Mouse (Mus musculus): ENCODE results near the gene Kcnip4. TPM values are rescaled to one million over a fixed set of nuclear protein-coding genes. Genes with fewer than 3 reads are reported as not detected.

The Kcnip4 gene
- polyA plus RNA-seq, 1 experiment from 2014 or later, result 3.0 TPM

GRCm38 (mm10) chr5:48371890-48372766 is 1152.6 kb downstream of the Kcnip4 start:
- Histone ChIP-seq H3K9ac (peak overlapping the region; percentile 88), H3K9me3 (replicated peaks) (no peaks in the 10 kb centered on the region), H3K27ac (replicated peaks) (peak overlapping the region; percentile 80), H3K36me3 (peaks cover 18% of the 10 kb centered on the region), H3K27me3 (no peaks in the 10 kb centered on the region), H3K4me2 (replicated peaks) (peak overlapping the region; percentile 54), H3K4me3 (replicated peaks) (peak overlapping the region; percentile 98), H3K4me1 (peaks cover 5% of the 10 kb centered on the region; the same call in 1 of the 2 replicates)
- WGBS, result under 1% methylated on average over 44 of the region's 44 CpGs
- ATAC-seq (ENCODE audit: insufficient number of reproducible peaks, low FRiP score, low TSS enrichment, low read depth), result peak; percentile 98

GRCm38 (mm10) chr5:48349309-48349708 is 1175.4 kb downstream of the Kcnip4 start:
- Histone ChIP-seq H3K4me3 (replicated peaks) (no peak overlapping the region), H3K27me3 (no peaks in the 10 kb centered on the region), H3K4me1 (no peaks in the 10 kb centered on the region), H3K9ac (no peak overlapping the region), H3K27ac (replicated peaks) (no peak overlapping the region), H3K9me3 (replicated peaks) (no peaks in the 10 kb centered on the region), H3K4me2 (replicated peaks) (no peak overlapping the region), H3K36me3 (no peaks in the 10 kb centered on the region)
- no peak for ATAC-seq (ENCODE audit: insufficient number of reproducible peaks, low FRiP score, low TSS enrichment, low read depth)
- WGBS, result 88% methylated on average over 1 of the region's 1 CpGs

- Histone ChIP-seq H3K9ac (no peak overlapping the region), H3K9me3 (replicated peaks) (no peaks in the 10 kb centered on the region), H3K4me1 (no peaks in the 10 kb centered on the region), H3K36me3 (no peaks in the 10 kb centered on the region), H3K4me2 (replicated peaks) (no peak overlapping the region), H3K4me3 (replicated peaks) (no peak overlapping the region), H3K27me3 (no peaks in the 10 kb centered on the region), H3K27ac (replicated peaks) (no peak overlapping the region)
- no peak for ATAC-seq (ENCODE audit: insufficient number of reproducible peaks, low FRiP score, low TSS enrichment, low read depth)
- 90% methylated on average over 2 of the region's 2 CpGs for WGBS
Measured at GRCm38 (mm10) chr5:48345983-48346648, 1178.6 kb downstream of the Kcnip4 start.

- Histone ChIP-seq H3K27me3 (no peaks in the 10 kb centered on the region), H3K9ac (no peak overlapping the region), H3K4me1 (no peaks in the 10 kb centered on the region), H3K4me3 (replicated peaks) (no peak overlapping the region), H3K9me3 (replicated peaks) (no peaks in the 10 kb centered on the region), H3K36me3 (no peaks in the 10 kb centered on the region), H3K27ac (replicated peaks) (no peak overlapping the region), H3K4me2 (replicated peaks) (no peak overlapping the region)
- 39% methylated on average over 5 of the region's 5 CpGs for WGBS
- no peak for ATAC-seq (ENCODE audit: insufficient number of reproducible peaks, low FRiP score, low TSS enrichment, low read depth)
Measured at GRCm38 (mm10) chr5:48345095-48345982, 1179.4 kb downstream of the Kcnip4 start.

GRCm38 (mm10) chr5:48340808-48341433 is 1183.8 kb downstream of the Kcnip4 start:
- Histone ChIP-seq H3K36me3 (no peaks in the 10 kb centered on the region), H3K27me3 (no peaks in the 10 kb centered on the region), H3K27ac (replicated peaks) (no peak overlapping the region), H3K9me3 (replicated peaks) (no peaks in the 10 kb centered on the region), H3K4me2 (replicated peaks) (no peak overlapping the region), H3K9ac (no peak overlapping the region), H3K4me3 (replicated peaks) (no peak overlapping the region), H3K4me1 (no peaks in the 10 kb centered on the region)
- 67% methylated on average over 7 of the region's 7 CpGs for WGBS
- ATAC-seq (ENCODE audit: insufficient number of reproducible peaks, low FRiP score, low TSS enrichment, low read depth), result no peak
